Mouse (Mus musculus): Measurements from ENCODE around the gene Olfr410. TPM values are rescaled to one million over a fixed set of nuclear protein-coding genes. Genes with fewer than 3 reads are reported as not detected.

Olfr410 gene
- not detected for total RNA-seq (2021)

DNA sequence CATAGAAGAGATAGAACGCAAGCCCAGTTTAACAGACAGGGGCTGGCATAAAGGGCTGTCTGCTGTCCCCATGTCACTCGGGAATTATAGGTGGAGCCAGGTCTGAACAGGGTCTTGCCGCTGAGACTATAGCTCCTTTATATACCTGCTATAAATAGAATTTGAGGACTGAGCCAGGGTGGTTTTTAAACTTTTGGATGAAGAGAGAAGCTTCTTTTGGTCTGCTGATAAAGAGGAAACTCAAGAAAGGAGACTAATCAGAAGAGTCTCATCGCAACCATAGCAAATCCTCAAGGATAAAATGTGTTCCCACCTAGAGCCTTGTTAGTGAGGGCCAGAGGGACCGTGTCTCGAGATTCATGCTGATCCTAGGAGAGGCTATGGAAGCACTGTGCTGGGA lies at the start of gene Olfr410:
Olfr410 (minus strand) TSS at position 101 of the 400 bp plus-strand sequence.
- DNase-seq (ENCODE audit: low spot score): no peak
- intact Hi-C loops (cut with DNase I): no loop called here

DNA sequence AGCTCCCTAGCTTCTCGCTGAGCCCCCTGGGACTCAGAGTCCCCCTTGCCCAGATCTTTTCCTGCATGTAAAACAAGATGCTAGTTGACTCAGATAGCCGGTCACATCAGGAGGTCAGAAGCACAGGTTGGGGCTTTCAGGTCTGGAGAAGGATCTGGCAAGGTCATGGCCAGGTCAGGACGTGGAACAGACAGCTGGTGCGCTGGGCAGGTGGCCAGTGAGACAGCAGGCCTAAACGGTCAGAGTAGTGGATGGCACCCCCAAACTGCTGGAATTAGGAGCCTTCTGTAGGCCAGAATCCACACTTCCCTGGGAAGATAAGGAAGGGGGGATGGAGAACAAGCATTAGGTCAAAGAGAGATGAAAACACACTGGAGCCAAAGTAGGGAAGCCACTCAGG lies 49.4 kb upstream of the Olfr410 start:
- intact Hi-C loops (cut with DNase I): no loop called here
- no peak for DNase-seq (ENCODE audit: low spot score)

DNA sequence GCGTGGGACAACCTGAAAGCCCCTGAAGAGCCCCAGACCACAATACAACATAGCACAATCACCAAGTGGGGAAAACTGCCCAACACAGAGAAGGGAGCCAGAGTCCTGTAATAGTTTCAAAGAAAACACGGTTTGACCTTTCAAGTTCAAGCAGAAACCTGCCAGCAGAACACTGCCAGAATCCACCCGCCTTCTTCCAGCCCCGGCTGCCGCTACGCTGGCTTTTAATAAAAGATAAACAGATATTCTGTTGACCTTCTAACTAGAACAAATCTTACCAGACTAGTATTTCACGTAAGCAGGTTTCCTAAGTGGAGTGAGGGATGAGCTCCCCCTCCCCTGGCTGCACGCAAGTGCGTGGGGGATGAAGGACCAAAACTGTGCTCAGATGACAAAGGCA lies 47.8 kb upstream of the Olfr410 start:
- DNase-seq (ENCODE audit: low spot score): no peak
- intact Hi-C loops (cut with DNase I): no loop called here

DNA sequence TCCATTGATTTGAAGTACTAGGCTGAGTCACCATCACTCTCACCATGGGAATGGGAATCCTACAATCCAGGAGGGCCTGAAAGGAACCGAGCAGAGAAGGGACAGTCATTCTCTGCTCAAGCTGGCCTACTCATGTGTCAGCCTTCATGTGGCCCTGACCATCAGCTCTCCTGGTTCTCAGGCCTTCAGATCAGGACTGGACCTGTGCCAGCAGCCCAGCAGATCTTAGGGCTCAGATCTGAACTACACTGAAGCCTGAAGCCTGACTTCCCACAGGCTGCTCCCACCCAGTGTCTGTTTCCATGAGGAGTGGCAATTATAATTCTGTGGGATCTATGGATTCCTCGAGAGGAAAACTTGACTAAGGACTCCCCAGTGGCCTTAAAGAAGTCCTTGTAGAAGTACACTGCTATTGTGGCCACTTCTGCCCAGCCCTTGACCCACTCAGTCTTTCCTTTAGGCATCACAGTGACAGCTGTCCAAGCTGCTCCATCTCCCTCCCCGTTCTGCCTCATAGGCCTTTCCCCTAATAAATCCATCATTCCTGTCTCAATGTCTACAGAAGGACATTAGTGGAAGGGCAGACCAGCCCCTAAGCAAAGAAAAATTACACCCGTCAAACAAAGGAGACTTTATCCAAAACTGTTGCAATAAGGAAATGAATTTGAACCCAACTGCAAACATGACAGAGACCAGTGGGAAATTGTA lies 41.5 kb upstream of the Olfr410 start:
- DNase-seq (ENCODE audit: low spot score): no peak
- intact Hi-C loops (cut with DNase I): loop anchor here (5.0 to 10.0 kb wide), 2 partner anchors 88 to 1305 kb away; no protein-coding TSS in a partner anchor

DNA sequence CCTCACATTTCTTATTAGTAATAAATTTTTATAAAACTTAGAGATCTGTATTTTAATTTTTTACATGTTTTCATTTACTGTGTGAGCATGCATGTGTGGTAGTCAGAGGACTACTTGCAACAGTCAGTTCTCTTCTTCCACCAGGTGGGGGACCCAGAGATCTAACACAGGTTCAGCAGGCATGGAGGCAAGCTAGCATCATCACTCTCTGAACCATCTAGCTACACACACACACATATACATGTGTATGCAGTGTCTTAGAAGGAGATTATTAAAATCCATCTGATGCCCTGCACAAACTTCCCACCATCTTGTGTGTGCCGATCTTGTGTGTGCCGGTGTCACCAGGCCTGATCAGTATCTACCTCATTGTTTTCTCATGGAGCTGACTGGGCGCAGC lies 39.0 kb upstream of the Olfr410 start:
- intact Hi-C loops (cut with DNase I): loop anchor here (2.0 to 10.0 kb wide), 4 partner anchors 90 to 1302 kb away; no protein-coding TSS in a partner anchor
- no peak for DNase-seq (ENCODE audit: low spot score)

DNA sequence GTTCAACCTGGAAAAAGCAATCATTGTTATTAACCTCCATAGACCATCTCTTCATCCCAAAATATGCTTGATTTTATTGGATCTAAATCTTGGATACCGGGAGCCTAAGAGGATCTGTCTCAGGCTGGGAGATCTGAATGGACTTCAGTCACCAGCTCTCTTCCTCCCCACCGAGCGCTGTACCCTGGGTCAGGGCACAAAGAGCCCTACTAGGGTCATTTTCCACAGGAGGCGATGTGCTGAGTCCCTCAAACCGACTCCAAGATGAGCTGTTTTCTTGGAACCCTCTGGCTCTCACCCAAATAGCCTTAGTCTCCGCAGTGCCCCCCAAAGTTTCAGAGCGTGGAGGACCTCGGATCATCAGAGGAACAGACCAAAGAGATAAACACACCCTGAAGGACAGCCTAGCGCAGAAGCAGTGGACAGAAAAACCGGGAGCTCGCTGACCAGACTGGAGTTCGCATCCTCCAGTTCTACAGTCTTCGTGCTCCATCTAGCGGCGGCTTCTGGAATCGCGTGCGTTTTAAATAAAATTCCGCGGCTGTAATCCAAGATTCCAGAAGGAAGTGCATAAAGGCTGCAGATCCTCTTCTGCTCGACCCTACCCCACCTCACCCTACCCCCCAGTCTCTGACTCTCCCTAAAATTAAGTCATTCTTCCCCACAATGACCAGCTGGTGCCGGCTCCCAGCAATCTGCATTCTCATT lies 33.7 kb upstream of the Olfr410 start:
- intact Hi-C loops (cut with DNase I): loop anchor here (5.0 to 10.0 kb wide), 2 partner anchors 1297 to 1364 kb away; no protein-coding TSS in a partner anchor
- DNase-seq (ENCODE audit: low spot score): no peak

DNA sequence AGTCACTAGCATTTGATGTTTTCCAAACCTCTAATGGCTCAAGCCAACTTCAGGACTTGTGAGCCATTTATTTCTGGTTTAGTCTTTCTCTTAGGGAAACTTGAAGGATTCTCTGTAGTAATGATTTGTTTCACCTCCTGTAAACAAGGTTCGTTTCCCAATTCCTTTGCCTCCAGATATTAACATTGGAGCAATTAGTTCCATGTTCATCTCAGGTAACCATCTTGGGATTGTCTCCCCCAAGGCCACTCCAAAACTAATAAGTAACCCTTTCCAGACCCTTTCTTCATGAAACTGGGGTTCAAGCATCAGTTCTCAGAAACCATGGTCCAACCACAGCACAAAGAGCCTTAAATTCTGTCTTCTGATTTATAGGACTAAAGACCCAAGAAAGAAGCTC lies 23.9 kb upstream of the Olfr410 start, which contains the start of gene Olfr412:
Olfr412 (plus strand) TSS at position 301 of the 400 bp plus-strand sequence.
- no peak for DNase-seq (ENCODE audit: low spot score)
- intact Hi-C loops (cut with DNase I): no loop called here

DNA sequence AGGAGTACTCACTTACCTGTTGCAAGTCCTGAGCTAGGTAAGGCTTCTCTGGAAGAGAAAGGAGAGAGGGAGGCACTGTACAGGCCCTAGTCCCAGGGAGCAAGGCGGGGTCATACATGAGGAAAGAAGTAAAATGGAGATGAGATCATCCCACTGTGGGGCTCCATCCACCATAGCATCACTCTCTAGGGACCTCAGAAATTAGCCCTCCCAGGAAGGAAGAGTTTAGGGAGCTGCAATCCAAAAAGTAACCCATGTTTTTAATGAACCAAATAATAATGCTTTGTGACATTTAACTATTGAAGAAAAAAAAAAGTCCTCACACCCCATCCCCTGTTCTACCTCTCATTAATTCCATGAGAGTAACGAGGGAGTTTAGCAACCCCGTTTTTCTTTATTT lies 14.7 kb upstream of the Olfr410 start, which contains the start of gene Olfr411:
Olfr411 (minus strand) TSS at position 101 of the 400 bp plus-strand sequence.
- no peak for DNase-seq (ENCODE audit: low spot score)
- intact Hi-C loops (cut with DNase I): no loop called here

DNA sequence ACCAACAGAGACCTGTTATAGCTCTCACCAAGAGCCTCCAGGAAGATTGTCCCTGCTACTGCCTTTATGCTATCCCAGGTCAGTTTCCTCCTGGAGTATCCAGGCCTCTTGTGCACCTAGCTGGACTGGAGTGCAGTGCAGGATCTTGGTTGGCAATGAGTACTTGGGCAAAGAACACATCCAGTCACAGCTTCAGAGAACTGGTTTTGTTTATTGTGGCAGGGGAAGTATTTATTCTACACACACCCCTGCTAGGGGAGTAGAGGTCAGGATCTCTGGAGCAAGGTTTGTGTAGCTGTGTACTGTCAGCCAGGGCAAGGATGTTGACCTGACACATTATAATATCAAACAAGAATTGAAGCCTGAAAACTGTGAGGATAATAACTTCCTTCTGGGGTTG lies 9.1 kb downstream of the Olfr410 start:
- intact Hi-C loops (cut with DNase I): no loop called here

DNA sequence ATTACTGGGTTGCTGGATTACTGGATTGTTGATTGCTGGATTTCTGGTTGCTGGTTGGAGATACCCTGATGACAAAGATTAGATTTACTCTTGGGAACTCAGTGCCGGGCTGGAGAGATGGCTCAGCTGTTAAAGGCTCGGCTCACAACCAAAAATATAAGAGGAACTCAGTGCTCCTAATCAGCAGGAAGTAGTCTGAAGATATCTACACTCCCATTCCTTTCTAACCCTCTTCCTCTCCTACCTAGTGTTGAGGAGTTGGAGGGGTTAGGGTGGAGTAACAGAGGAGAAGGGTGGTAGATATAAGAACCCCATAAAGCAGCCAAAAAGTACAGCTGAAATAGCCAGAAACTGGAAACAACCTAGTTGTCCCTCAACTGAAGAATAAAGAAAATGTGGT lies 11.8 kb downstream of the Olfr410 start:
- intact Hi-C loops (cut with DNase I): no loop called here

More for the DNA sequence above, 9.1 kb downstream of the Olfr410 start:
- no peak for DNase-seq (ENCODE audit: low spot score)

DNA sequence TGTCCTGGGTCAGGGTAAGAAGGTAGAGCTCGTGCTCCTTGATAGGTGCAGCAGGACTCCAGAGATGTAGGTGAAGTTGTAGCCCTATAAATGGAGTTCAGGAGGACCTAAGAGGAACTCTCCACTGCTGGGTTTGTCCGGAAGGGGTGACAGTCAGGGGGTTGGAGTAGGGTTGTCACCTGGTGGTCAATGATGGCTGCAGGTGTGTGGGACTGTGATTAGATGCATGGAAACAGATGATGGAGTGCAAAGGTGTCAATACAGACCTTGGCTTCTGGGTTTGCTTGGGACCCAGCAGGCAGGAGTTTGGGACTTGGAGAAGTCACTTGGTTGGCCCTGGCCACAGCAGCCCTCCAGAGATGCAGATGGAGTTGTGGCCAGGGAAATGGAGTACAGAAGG lies 50.6 kb downstream of the Olfr410 start:
- no peak for DNase-seq (ENCODE audit: low spot score)
- intact Hi-C loops (cut with DNase I): no loop called here

More for the DNA sequence above, 11.8 kb downstream of the Olfr410 start:
- no peak for DNase-seq (ENCODE audit: low spot score)

DNA sequence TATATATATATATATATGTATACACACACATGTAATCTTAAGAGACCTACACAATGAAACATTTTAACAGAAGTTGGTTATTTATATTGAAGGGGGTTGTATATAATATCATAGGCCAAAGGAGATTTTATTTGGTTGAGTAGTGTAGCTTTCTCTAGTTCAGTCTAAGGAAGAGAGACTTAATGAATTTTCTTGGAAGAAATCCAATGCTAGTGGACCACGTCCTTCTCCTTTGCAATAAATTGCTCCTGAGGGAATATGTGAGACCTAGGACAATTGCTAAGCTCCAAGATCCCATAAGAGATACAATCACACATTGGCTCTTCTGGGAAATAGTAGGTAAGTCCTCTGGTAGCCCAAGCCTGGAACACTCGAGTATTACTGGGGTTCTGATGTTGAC lies 54.4 kb downstream of the Olfr410 start, which contains the start of gene Olfr59:
Olfr59 (plus strand) TSS at position 301 of the 400 bp plus-strand sequence.
- intact Hi-C loops (cut with DNase I): no loop called here
- no peak for DNase-seq (ENCODE audit: low spot score)

Other genes with a start within 250 kb of the Olfr410 start
- gene Olfr401, start 224.3 kb downstream of the Olfr410 start, total RNA-seq (2021): not detected
- not detected for gene Olfr402, start 184.5 kb downstream of the Olfr410 start, total RNA-seq (2021)
- gene Olfr403, start 151.8 kb downstream of the Olfr410 start, total RNA-seq (2021): not detected
- not detected for gene Olfr43, start 126.7 kb downstream of the Olfr410 start, total RNA-seq (2021)
- gene Olfr406, start 78.2 kb downstream of the Olfr410 start, total RNA-seq (2021): not detected
- not detected for gene Olfr59, start 54.3 kb downstream of the Olfr410 start, total RNA-seq (2021)
- not detected for gene Olfr411, start 14.6 kb upstream of the Olfr410 start, total RNA-seq (2021)
- gene Olfr412, start 24.0 kb upstream of the Olfr410 start, total RNA-seq (2021): not detected

Measured in heart, postnatal 25 days (tissue).